Mouse (Mus musculus) natural killer cell, adult 2 months (primary cell): ENCODE data around the gene Ipmk.
"Not testable (repeated sequence)": the region's sequence is repeated elsewhere in the genome, so short reads cannot be mapped to it uniquely, and the experiment has no call there.

Experiments used
- DNase-seq, 2 experiments: peaks; one replicate each; pipeline ENCODE4 v3.0.0; 2022; ENCODE audit warnings: low spot score in 2 of 2

Ipmk gene

DNA sequence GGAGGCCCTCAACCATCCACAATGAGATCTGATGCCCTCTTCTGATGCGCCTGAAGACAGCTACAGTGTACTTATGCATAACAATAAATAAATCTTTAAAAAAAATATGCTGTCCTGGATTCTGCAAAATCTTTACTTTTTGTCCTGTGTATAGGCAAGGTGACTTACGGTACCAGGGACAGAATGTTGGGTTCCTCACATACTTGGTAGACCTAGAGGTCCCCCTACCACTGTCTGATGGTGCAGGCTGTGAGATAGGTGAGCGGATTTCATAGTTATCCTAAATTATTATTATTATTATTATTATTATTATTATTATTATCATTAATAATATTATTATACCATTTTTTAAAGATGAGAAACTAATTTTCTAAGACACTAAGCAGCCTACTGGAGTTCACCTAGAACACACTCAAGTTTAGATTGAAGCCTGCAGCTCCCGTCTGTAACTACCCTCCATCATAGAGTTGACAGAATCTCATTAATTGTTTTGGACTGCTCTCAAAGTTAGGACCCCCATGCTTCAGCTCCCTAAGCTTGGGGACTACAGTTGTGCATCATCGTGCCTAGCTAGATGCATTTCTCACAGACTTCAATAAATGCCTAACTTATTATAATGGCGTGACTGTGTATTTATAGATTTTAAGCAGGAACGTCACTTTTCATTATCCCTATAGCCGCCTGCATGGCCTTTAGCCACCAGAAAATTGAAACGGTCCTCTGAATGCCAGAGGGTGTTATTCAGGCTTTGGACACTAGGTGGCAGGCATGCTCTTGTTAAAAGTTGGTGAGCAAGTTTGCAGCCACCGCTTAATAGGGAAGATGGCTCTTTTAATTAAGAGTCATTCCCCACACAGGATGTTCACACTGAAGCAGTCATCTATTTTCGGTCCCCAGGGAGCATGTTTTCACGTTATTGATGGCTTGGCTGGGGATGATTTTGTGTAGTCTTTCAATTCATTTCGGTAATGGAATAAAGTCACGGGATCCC is 74.8 kb downstream of the Ipmk start:
- DNase-seq, result peak; percentile 14 to 24

DNA sequence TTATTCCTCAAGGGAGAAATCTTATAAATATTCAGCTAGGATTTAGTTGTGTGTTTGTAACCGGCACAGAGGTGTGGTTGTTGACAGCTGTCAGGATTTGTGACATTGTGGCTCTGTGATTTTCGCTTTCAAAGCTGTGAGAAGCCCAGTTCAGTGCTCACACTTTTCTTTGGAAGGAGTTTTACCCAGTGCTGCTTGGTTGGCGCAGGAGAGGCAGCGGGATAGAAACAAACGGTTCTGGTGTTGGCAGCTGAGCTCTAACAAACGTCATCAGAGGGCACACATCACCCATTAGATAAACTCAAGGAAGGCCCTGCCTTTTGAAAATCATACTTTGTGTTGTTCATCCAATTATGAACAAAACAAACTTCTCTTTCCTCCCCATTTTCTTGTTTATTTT is 79.2 kb downstream of the Ipmk start:
- DNase-seq, result no peak

DNA sequence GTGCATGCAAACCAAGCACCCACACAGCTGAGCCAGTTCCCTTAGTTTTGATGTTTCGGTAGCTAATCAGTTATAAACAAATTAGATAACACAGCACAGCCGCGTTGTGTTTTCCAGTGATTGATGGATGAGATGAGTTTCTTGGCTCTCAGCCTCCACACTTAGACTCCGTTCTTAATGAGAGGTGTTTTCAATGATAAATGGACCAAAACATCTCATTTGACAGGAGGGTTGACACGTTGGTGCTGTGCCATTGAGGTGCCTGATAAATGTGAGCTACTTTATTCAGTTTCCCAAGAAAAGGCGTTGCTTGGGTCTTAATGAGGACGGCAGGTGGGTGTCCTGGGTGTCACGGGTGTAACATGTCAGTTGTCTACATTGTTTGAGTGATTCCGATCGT is 79.8 kb downstream of the Ipmk start:
- no peak for DNase-seq

- no peak for DNase-seq
Observed at GRCm38 (mm10) chr10:71428246-71428864, 80.8 kb downstream of the Ipmk start.

DNA sequence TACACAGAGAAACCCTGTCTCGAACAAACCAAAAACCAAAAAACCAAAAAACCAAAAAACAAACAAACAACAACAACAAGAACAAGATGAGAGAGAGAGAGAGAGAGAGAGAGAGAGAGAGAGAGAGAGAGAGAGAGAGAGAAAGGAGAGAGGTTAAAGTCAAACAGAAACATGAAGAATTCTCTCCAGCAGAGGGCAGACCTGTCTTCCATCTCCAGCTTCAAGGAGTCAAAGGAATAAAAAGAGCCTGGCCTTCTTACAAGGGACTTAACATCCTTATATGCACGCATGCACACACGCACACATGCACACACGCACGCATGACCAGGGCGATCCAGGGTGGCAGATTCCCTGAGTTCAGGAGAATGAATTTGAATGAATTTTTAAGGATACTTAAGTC is 83.1 kb downstream of the Ipmk start:
- DNase-seq, result no peak

DNA sequence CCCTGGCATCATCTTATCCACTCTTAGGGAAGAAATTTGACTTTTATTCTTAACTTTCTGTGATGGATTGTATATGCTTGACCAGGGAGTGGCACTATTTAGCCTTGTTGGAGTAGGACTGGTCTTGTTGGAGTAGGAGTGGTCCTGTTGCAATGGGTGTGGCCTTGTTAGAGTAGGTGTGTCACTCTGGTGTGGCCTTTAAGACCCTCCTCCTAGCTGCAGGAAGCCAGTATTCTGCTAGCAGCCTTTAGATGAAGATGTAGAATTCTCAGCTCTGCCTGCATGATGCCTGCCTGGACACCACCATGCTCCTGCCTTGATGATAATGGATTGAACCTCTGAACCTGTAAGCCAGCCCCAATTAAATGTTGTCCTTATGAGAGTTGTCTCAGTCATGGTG is 95.5 kb downstream of the Ipmk start:
- DNase-seq, result no peak

DNA sequence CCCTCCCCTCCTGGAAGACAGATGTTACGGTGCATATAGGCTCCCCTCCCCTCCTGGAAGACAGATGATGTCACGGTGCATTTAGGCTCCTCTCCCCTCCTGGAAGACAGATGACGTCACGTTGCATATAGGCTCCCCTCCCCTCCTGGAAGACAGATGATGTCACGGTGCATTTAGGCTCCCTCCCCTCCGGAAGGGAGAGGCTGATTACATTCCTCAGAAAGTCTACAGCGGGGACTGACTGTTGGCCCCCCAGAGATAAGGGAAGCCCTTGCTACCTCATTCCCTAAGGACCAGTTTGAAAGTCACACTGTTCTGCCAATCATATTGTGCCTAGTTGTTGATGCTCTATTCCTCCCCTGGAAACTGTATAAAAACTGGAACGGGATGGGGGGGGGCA is 100.1 kb downstream of the Ipmk start:
- no peak for DNase-seq

GRCm38 (mm10) chr10:71448284-71448683 is 100.7 kb downstream of the Ipmk start:
- no peak for DNase-seq

DNA sequence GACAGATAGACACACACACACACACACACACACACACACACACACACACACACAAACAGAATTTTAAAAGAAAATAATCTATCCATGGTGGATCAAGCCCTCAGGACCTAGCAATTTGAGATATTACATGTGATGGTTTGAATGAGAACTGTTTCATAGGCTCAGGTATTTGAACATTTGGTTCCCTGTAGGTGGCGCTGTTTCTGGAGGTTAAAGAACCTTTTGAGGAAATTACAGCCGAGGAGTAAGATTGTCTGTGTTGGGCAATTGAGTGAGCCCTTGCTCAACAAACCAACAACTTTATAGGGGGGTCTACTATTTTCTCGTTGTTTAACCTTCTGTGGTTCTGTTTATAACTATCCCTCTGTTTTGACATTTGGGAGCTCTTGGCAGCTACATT is 107.8 kb downstream of the Ipmk start:
- no peak for DNase-seq

DNA sequence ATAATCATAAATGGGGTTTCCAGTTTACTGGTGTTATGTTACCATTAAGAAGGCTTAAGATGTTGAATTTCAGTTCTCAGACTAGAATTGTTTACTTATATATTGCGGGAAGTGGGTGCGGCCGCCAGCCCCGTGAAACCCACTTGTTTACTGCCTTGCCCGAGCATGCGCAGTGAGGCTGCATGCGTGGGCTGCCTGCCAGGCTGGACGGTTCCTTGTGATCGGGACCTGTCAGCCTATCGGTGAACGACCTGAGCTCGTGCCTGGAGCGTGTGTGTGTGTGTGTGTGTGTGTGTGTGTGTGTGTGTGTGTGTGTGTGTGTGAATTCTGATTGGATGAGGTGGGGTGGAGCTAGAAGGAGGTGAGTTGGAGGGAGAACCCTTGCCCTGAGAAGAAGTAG is 114.8 kb downstream of the Ipmk start:
- not testable (repeated sequence) for DNase-seq

GRCm38 (mm10) chr10:71464417-71464816 is 116.9 kb downstream of the Ipmk start:
- no peak for DNase-seq

GRCm38 (mm10) chr10:71468315-71468714 is 120.8 kb downstream of the Ipmk start:
- DNase-seq, result no peak

GRCm38 (mm10) chr10:71469751-71470150 is 122.2 kb downstream of the Ipmk start:
- no peak for DNase-seq

- DNase-seq, result no peak
Observed at GRCm38 (mm10) chr10:71472033-71472432, 124.5 kb downstream of the Ipmk start.

- no peak for DNase-seq
Observed at GRCm38 (mm10) chr10:71473590-71473989, 126.0 kb downstream of the Ipmk start.

DNA sequence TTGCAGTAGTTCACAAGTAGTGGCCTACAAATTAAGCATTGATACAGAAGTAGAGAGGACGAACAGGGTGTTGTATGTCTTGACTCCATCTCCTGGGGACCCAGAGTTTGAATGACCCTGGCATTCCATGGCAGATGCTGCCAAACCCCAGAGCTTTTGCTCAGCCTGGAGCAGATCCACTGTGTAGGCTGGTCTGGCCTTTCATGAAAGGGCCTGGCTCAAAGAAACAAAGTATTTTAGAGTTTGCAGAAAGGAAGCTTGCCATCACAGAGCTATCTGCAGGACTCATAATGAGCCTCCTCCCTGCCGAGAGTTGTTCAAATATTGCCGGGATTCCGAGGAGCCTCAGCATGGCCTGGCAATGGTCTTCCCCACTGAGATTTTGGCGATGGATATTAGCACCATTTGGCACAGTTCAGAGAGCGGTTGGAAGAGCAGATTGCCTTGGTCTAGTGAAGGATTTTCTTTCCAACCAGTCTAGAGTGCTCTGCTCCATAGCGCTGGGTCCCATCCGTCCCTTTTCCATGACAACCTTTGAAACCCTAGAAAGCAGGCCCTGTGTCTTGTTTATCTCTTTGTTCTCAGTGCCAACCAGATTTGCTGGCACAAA is 129.0 kb downstream of the Ipmk start:
- no peak for DNase-seq

- no peak for DNase-seq
Observed at GRCm38 (mm10) chr10:71477147-71477546, 129.6 kb downstream of the Ipmk start.

DNA sequence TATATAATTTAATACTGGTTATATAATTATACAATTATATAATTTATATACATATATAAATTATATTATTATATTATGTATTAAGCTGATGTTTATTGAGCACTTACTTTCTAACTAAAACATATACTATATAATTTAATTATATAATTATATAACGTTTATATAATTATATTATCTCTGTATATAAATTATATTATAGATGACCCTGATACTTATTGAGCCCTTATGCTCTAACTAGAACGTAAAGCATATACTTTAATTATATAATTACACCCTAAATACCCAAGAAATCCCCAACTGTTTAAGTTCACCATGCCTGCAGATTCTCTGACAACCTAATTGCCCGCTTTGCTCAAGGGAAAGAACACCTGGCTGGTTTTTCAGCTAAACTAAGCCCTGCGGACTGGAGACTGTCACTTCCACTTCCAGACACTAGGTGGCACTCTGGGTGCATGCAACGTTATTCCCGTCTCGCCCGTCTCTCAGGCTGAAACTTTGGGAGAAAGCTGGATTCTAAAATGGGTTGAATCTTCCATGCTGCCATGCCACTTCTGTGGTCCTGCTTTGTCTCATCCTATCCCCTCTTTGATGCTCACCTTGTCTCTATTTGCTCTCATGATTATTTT is 132.2 kb downstream of the Ipmk start:
- no peak for DNase-seq
